Mouse (Mus musculus) liver, postnatal 0 days (tissue): ENCODE data around the gene Cst3.

Source experiments
- CTCF ChIP-seq: sonication (generic); IDR thresholded peaks from 2 replicates; pipeline ENCODE4 v1.5.1; 2016; ENCODE audit warnings: antibody characterized with exemption, low read depth
- EP300 ChIP-seq: IDR thresholded peaks from 2 replicates; pipeline ENCODE4 v1.6.1; 2016; ENCODE audit warnings: antibody characterized with exemption, low read depth, mild to moderate bottlenecking

- TF ChIP-seq CTCF, result no peak
- TF ChIP-seq EP300, result no peak
These were observed 14.7 kb upstream of the Cst3 start for GRCm38 (mm10) chr2:148890021-148890851.
